Mouse (Mus musculus) bone marrow macrophage, adult 2 months (primary cell): ENCODE data around the gene Ppm1g.

ENCODE experiments used
- CTCF ChIP-seq: IDR thresholded peaks from 2 replicates; pipeline ENCODE4 v1.5.1; 2012; ENCODE audit warnings: low read depth, mild to moderate bottlenecking, low read length, moderate library complexity
- POLR2A ChIP-seq: IDR thresholded peaks from 2 replicates; pipeline ENCODE4 v1.6.1; 2012; ENCODE audit warnings: mild to moderate bottlenecking, low read depth, low read length, borderline replicate concordance

DNA sequence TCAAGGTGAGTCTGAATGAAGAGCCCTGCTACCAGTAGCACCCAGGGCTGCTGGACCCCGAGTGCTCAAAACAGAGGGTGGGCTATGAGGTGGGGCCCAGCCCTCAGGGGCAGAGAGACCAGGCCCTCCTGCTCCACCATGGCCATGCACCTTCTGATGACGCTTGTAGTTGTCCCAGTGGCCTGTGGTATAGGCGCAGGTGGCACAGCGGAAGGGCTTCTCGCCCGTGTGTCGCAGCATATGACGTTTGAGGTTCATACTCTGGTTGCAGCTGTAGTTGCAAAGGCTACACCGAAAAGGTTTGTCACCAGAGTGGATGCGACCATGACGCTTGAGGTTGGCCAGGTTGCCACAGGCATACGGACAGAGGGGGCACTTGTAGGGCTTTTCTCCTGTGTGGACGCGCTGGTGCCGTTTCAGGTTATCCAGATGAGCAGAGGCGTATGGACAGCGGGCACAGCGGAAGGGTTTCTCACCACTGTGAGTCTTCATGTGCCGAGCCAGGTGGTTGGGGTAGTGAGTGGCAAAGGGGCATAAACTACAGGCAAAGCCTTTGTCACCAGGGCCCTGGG is 21.1 kb downstream of the Ppm1g start:
- no peak for TF ChIP-seq POLR2A
- no peak for TF ChIP-seq CTCF
